Mouse (Mus musculus) kidney, adult 2 months (tissue): ENCODE measurements at regions not wholly inside any gene's neighbourhood (a gene's known extent, or its start where the extent isn't known, plus 50 kb on each side); places are given as distances from the start of the nearest gene placed in this dataset.

Experiments used
- CTCF ChIP-seq: fragments of 200-500 bp; conservative IDR thresholded peaks from 2 replicates; pipeline ENCODE4 v1.5.1; 2011; ENCODE audit warnings: low read depth, mild to moderate bottlenecking, control low read depth, low read length, moderate library complexity, mixed read lengths; ENCODE audit not compliant: insufficient read depth, insufficient read length
- POLR2A ChIP-seq: fragments of 200-500 bp; IDR thresholded peaks from one replicate; pipeline ENCODE4 v1.6.1; 2011; ENCODE audit warnings: low read depth, low read length, control low read depth

- no peak for TF ChIP-seq CTCF
- TF ChIP-seq POLR2A, result no peak
These were observed 108.3 kb upstream of the Dyrk2 start for GRCm38 (mm10) chr10:118978181-118978743.
